Mouse (Mus musculus) cerebellum, adult 2 months (tissue): ENCODE measurements at regions not wholly inside any gene's neighbourhood (a gene's known extent, or its start where the extent isn't known, plus 50 kb on each side); places are given as distances from the start of the nearest gene placed in this dataset.

Experiments used
- CTCF ChIP-seq: fragments of 200-500 bp; IDR thresholded peaks from 2 replicates; pipeline ENCODE4 v1.5.1; 2011; ENCODE audit warnings: low read depth, mild to moderate bottlenecking, control low read depth, low read length, moderate library complexity, borderline replicate concordance; ENCODE audit not compliant: insufficient read depth
- POLR2A ChIP-seq: fragments of 200-500 bp; IDR thresholded peaks from 2 replicates; pipeline ENCODE4 v1.6.1; 2011; ENCODE audit warnings: low read length, control low read depth, borderline replicate concordance; ENCODE audit not compliant: insufficient read depth

DNA sequence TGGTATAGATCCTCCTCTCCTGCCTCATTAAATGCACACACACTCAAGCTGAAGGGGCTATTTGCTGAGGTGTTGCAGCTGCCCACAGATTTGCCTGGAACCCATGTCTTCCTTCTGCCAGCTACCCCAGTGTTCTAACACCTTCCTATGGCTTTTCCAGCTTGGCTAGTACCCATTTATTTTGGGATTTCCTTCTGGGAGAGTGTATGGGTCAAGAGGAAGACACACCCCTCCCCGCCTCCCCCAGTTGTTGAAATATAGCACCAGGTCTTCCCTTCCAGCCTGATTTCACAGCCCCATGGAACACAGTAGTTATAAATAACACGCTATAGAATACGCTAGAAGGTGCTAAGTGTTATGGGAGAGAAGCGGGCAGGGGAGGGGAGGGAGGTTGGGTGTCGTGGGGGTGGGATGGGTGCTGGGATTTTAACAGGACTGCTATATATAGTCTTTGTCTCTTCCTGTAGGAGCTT, 57.4 kb downstream of the Gm26897 start:
- TF ChIP-seq POLR2A (no peak), CTCF (no peak)
